13 mouse cellular contexts compared by ENCODE assay signal in genomic region chr4:84184844-84185243, GRCm38 (mm10).
"Had no signal": no experiment of that assay in that cellular context is flagged by ENCODE, and none has a peak within 500 bp of the region (broad histone marks: within the 10 kb centered on the region; RNA-seq: fewer than 3 reads in every experiment).

No protein-coding gene starts in this region.

- ATAC-seq: inflammation-experienced regulatory T-cells, adult 6 months had no signal

- H3K36me3 ChIP-seq: kidney, embryonic 15.5 days; liver, embryonic 13.5 days had no signal

- H3K9ac ChIP-seq: kidney, embryonic 15.5 days; liver, embryonic 13.5 days had no signal

- H3K4me3 ChIP-seq: kidney, embryonic 15.5 days; liver, embryonic 13.5 days had no signal

- H3K27ac ChIP-seq: kidney, embryonic 15.5 days; liver, embryonic 13.5 days had no signal

- H3K4me1 ChIP-seq: liver, embryonic 13.5 days had no signal

- DNase-seq: kidney, adult 2 months; kidney, postnatal 10 days; kidney, postnatal 36 days; layer of hippocampus, adult 9-11 months; liver, embryonic 13.5 days; lung, adult 2 months; lung, postnatal 14 days; lung, postnatal 4 days; midbrain, embryonic 14.5 days; thymus, postnatal 25 days had no signal

- H3K4me2 ChIP-seq: kidney, embryonic 15.5 days; liver, embryonic 13.5 days; midbrain, embryonic 11.5 days had no signal

- H3K27me3 ChIP-seq: kidney, embryonic 15.5 days; liver, embryonic 13.5 days had no signal

- H3K9me3 ChIP-seq: kidney, embryonic 15.5 days; liver, embryonic 13.5 days had no signal
